Mouse (Mus musculus): Measurements from ENCODE around the gene Macf1. TPM values are rescaled to one million over a fixed set of nuclear protein-coding genes. Genes with fewer than 3 reads are reported as not detected.
"Not testable (repeated sequence)": the region's sequence is repeated elsewhere in the genome, so short reads cannot be mapped to it uniquely, and the experiment has no call there.

Gene Macf1
- total RNA-seq, 2 experiments from 2014 or later: 48.4 to 66.4 TPM

GRCm38 (mm10) chr4:123665681-123666278, 18.4 kb downstream of the Macf1 start:
- no peak for DNase-seq
- peak overlapping the region; percentile 80 for H3K4me3 ChIP-seq
- TF ChIP-seq CTCF (IDR thresholded peaks at IDR 0.05): no peak
- intact Hi-C loops (cut with DNase I): loop anchor here (2.0 kb wide), 1 partner anchor 33 kb away; no protein-coding TSS in a partner anchor
- peak overlapping the region; percentile 90 for H3K27ac ChIP-seq

- no peak for TF ChIP-seq CTCF (IDR thresholded peaks at IDR 0.05)
- Histone ChIP-seq H3K27ac (peak overlapping the region; percentile 90), H3K4me3 (peak overlapping the region; percentile 80)
- DNase-seq: no peak
- intact Hi-C loops (cut with DNase I): loop anchor here (2.0 kb wide), 1 partner anchor 32 kb away; no protein-coding TSS in a partner anchor
Measured at GRCm38 (mm10) chr4:123664951-123665661, 19.1 kb downstream of the Macf1 start.

- H3K4me3 ChIP-seq: peak overlapping the region; percentile 80
- H3K27ac ChIP-seq: peak overlapping the region; percentile 90
- DNase-seq: peak; percentile 90
- intact Hi-C loops (cut with DNase I): loop anchor here (2.0 kb wide), 1 partner anchor 31 kb away; no protein-coding TSS in a partner anchor
- no peak for TF ChIP-seq CTCF (IDR thresholded peaks at IDR 0.05)
Measured at GRCm38 (mm10) chr4:123664021-123664950, 19.9 kb downstream of the Macf1 start.

- Histone ChIP-seq H3K4me3 (peak overlapping the region; percentile 80), H3K27ac (peak overlapping the region; percentile 90)
- intact Hi-C loops (cut with DNase I): no loop called here
- DNase-seq: peak; percentile 43
- no peak for TF ChIP-seq CTCF (IDR thresholded peaks at IDR 0.05)
Measured at GRCm38 (mm10) chr4:123663688-123663965, 20.5 kb downstream of the Macf1 start.

GRCm38 (mm10) chr4:123662914-123663687, 21.1 kb downstream of the Macf1 start:
- H3K27ac ChIP-seq: peak overlapping the region; percentile 90
- intact Hi-C loops (cut with DNase I): no loop called here

GRCm38 (mm10) chr4:123658175-123658574, 26.0 kb downstream of the Macf1 start:
- intact Hi-C loops (cut with DNase I): no loop called here
- DNase-seq: no peak
- no peak for TF ChIP-seq CTCF (IDR thresholded peaks at IDR 0.05)
- H3K27ac ChIP-seq: no peak overlapping the region
- no peak overlapping the region for H3K4me3 ChIP-seq

More at GRCm38 (mm10) chr4:123662914-123663687, 21.1 kb downstream of the Macf1 start:
- H3K4me3 ChIP-seq: peak overlapping the region; percentile 80
- TF ChIP-seq CTCF (IDR thresholded peaks at IDR 0.05): no peak
- DNase-seq: no peak

GRCm38 (mm10) chr4:123655245-123655644, 28.9 kb downstream of the Macf1 start:
- no peak overlapping the region for H3K4me3 ChIP-seq
- DNase-seq: no peak
- intact Hi-C loops (cut with DNase I): no loop called here
- TF ChIP-seq CTCF (IDR thresholded peaks at IDR 0.05): no peak
- H3K27ac ChIP-seq: no peak overlapping the region

GRCm38 (mm10) chr4:123654566-123654965, 29.6 kb downstream of the Macf1 start:
- TF ChIP-seq CTCF (IDR thresholded peaks at IDR 0.05): no peak
- Histone ChIP-seq H3K27ac (no peak overlapping the region), H3K4me3 (no peak overlapping the region)
- no peak for DNase-seq
- intact Hi-C loops (cut with DNase I): no loop called here

GRCm38 (mm10) chr4:123653446-123653845, 30.7 kb downstream of the Macf1 start:
- H3K27ac ChIP-seq; H3K4me3 ChIP-seq; intact Hi-C loops (cut with DNase I); DNase-seq: not testable (repeated sequence)

GRCm38 (mm10) chr4:123652130-123652529, 32.0 kb downstream of the Macf1 start:
- no peak overlapping the region for H3K27ac ChIP-seq
- H3K4me3 ChIP-seq: no peak overlapping the region
- no peak for TF ChIP-seq CTCF (IDR thresholded peaks at IDR 0.05)
- DNase-seq: no peak
- intact Hi-C loops (cut with DNase I): no loop called here

- no peak for DNase-seq
- intact Hi-C loops (cut with DNase I): no loop called here
- no peak for TF ChIP-seq CTCF (IDR thresholded peaks at IDR 0.05)
- Histone ChIP-seq H3K4me3 (no peak overlapping the region), H3K27ac (no peak overlapping the region)
Measured at GRCm38 (mm10) chr4:123649131-123649530, 35.0 kb downstream of the Macf1 start.

- Histone ChIP-seq H3K27ac (no peak overlapping the region), H3K4me3 (no peak overlapping the region)
- intact Hi-C loops (cut with DNase I): no loop called here
- no peak for TF ChIP-seq CTCF (IDR thresholded peaks at IDR 0.05)
- DNase-seq: no peak
Measured at GRCm38 (mm10) chr4:123647668-123648067, 36.5 kb downstream of the Macf1 start.

Measured in gastrocnemius, adult 2 months (tissue).